Mouse (Mus musculus): ENCODE measurements at regions not wholly inside any gene's neighbourhood (a gene's known extent, or its start where the extent isn't known, plus 50 kb on each side); places are given as distances from the start of the nearest gene placed in this dataset.

DNA sequence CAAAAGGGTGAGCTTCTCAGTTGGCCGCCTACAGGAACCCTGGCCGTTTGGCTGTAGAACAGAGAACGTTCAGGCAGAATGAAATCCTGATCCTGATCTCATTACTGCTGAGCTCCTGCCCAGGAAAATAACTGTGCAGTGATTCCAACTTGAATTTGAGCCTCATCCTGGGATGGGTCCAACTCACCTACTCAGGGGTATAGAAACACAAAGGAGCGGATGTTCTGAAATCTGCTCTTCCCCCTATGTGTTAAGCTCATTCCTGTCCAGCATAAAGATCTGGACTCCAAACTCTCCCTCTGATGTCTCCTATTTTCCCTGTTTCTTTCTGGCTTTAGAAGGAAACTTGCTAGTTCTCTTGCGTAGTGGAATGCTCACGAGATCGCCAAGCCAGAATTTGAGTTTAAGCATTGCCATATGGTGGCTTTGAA is 173.6 kb upstream of the Krr1 start:
- peak; percentile 45 for DNase-seq
- Histone ChIP-seq H3K27me3 (ENCODE audit: insufficient read depth, low read length) (no peaks in the 10 kb centered on the region), H3K4me1 (ENCODE audit: insufficient read depth) (peaks cover 15% of the 10 kb centered on the region), H3K36me3 (ENCODE audit: insufficient read depth) (no peaks in the 10 kb centered on the region), H3K4me2 (no peak overlapping the region), H3K4me3 (ENCODE audit: low read depth, low read length) (no peak overlapping the region), H3K27ac (ENCODE audit: low read depth) (peak overlapping the region; percentile 18; the same call in 1 of the 2 replicates), H3K9ac (no peak overlapping the region), H3K9me3 (ENCODE audit: low read depth, low read length) (no peaks in the 10 kb centered on the region)
- no peak for ATAC-seq (ENCODE audit: insufficient read depth)
- 75% methylated on average over 7 of the region's 7 CpGs for WGBS
- no peak for TF ChIP-seq CTCF (IDR thresholded peaks at IDR 0.05; ENCODE audit: low read depth)

GRCm38 (mm10) chr10:111799850-111800589 is 172.4 kb upstream of the Krr1 start:
- ATAC-seq (ENCODE audit: insufficient read depth) (no peak), DNase-seq (no peak)
- Histone ChIP-seq H3K9ac (no peak overlapping the region), H3K4me1 (ENCODE audit: insufficient read depth) (peaks cover 12% of the 10 kb centered on the region), H3K36me3 (ENCODE audit: insufficient read depth) (no peaks in the 10 kb centered on the region), H3K27me3 (ENCODE audit: insufficient read depth, low read length) (no peaks in the 10 kb centered on the region), H3K4me2 (no peak overlapping the region), H3K4me3 (ENCODE audit: low read depth, low read length) (no peak overlapping the region), H3K9me3 (ENCODE audit: low read depth, low read length) (no peaks in the 10 kb centered on the region), H3K27ac (ENCODE audit: low read depth) (no peak overlapping the region)
- no peak for TF ChIP-seq CTCF (IDR thresholded peaks at IDR 0.05; ENCODE audit: low read depth)
- 63% methylated on average over 14 of the region's 14 CpGs for WGBS

- Histone ChIP-seq H3K4me2 (no peak overlapping the region), H3K9ac (no peak overlapping the region), H3K27ac (ENCODE audit: low read depth) (no peak overlapping the region), H3K9me3 (ENCODE audit: low read depth, low read length) (no peaks in the 10 kb centered on the region), H3K36me3 (ENCODE audit: insufficient read depth) (no peaks in the 10 kb centered on the region), H3K4me1 (ENCODE audit: insufficient read depth) (0 out of 2 replicates have a peak, but pooled peaks cover 6% of the 10 kb centered on the region), H3K27me3 (ENCODE audit: insufficient read depth, low read length) (no peaks in the 10 kb centered on the region), H3K4me3 (ENCODE audit: low read depth, low read length) (no peak overlapping the region)
- 81% methylated on average over 3 of the region's 3 CpGs for WGBS
- no peak for TF ChIP-seq CTCF (IDR thresholded peaks at IDR 0.05; ENCODE audit: low read depth)
- ATAC-seq (ENCODE audit: insufficient read depth) (no peak), DNase-seq (no peak)
Observed at GRCm38 (mm10) chr10:111800590-111800935, 171.9 kb upstream of the Krr1 start.

DNA sequence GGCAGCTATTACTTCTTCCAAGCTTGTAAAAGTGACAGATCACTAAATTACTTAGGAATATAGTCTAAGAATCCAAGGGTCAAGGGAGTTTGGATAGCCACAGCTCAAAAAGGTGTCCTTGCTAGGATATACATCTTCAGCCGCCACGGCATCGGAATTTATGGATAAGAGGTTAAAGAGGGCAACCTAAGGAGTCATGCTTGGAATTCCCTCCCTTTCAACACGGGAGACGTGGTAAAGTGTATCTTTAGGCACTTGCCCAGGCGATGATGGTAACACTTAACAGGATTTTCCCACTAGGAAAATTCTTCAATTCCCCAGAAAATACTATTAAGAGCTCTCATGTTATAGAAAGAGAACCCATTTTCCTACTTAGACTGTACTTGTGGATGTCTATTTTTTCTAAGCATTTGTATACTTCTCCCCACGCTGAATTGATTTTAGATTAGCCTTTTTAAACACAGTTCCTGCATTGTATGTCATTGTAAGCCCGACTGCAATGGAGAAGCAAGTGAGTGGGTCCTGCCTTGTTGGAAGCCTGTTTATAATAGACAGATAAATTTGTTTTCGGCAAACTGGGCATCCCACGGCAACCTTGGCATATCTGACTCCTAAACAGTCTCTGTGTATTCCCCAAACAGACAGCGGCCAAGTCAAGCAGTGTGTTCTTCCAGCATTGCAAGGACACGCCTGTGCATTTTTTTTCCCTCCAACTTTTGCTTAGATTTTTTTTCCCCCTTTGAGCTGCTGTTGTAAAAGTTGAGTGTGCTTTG is 171.3 kb upstream of the Krr1 start:
- H3K4me1 ChIP-seq (ENCODE audit: insufficient read depth), result 0 out of 2 replicates have a peak, but pooled peaks cover 3% of the 10 kb centered on the region
- ATAC-seq (ENCODE audit: insufficient read depth), result no peak
- WGBS, result 36% methylated on average over 12 of the region's 12 CpGs
- H3K27ac ChIP-seq (ENCODE audit: low read depth), result no peak overlapping the region; the same call in 1 of the 2 replicates
- TF ChIP-seq CTCF (IDR thresholded peaks at IDR 0.05; ENCODE audit: low read depth), result no peak
- H3K36me3 ChIP-seq (ENCODE audit: insufficient read depth), result no peaks in the 10 kb centered on the region
- DNase-seq, result no peak
- no peaks in the 10 kb centered on the region for H3K9me3 ChIP-seq (ENCODE audit: low read depth, low read length)
- no peaks in the 10 kb centered on the region for H3K27me3 ChIP-seq (ENCODE audit: insufficient read depth, low read length)
- no peak overlapping the region for H3K9ac ChIP-seq
- no peak overlapping the region for H3K4me2 ChIP-seq
- H3K4me3 ChIP-seq (ENCODE audit: low read depth, low read length), result no peak overlapping the region

GRCm38 (mm10) chr10:111801794-111802359 is 170.6 kb upstream of the Krr1 start:
- DNase-seq (peak; percentile 38), ATAC-seq (ENCODE audit: insufficient read depth) (peak; percentile 55; the same call in 1 of the 2 replicates)
- Histone ChIP-seq H3K27ac (ENCODE audit: low read depth) (peak overlapping the region; percentile 40; the same call in 1 of the 2 replicates), H3K9ac (no peak overlapping the region), H3K4me2 (no peak overlapping the region), H3K27me3 (ENCODE audit: insufficient read depth, low read length) (no peaks in the 10 kb centered on the region), H3K9me3 (ENCODE audit: low read depth, low read length) (no peaks in the 10 kb centered on the region), H3K36me3 (ENCODE audit: insufficient read depth) (no peaks in the 10 kb centered on the region), H3K4me3 (ENCODE audit: low read depth, low read length) (no peak overlapping the region), H3K4me1 (ENCODE audit: insufficient read depth) (0 out of 2 replicates have a peak, but pooled peaks cover 3% of the 10 kb centered on the region)
- 47% methylated on average over 12 of the region's 12 CpGs for WGBS
- no peak for TF ChIP-seq CTCF (IDR thresholded peaks at IDR 0.05; ENCODE audit: low read depth)

- ATAC-seq (ENCODE audit: insufficient read depth), result no peak
Observed at GRCm38 (mm10) chr10:111806333-111806732, 166.1 kb upstream of the Krr1 start.

GRCm38 (mm10) chr10:111806916-111807315 is 165.5 kb upstream of the Krr1 start:
- no peak overlapping the region for H3K4me2 ChIP-seq
- no peaks in the 10 kb centered on the region for H3K27me3 ChIP-seq (ENCODE audit: insufficient read depth, low read length)
- ATAC-seq (ENCODE audit: insufficient read depth) (peak; percentile 28; the same call in 1 of the 2 replicates), DNase-seq (peak; percentile 57)
- H3K9ac ChIP-seq, result no peak overlapping the region
- H3K27ac ChIP-seq (ENCODE audit: low read depth), result 0 out of 2 replicates have a peak overlapping the region, but pooled peaks have one; percentile 0
- TF ChIP-seq CTCF (IDR thresholded peaks at IDR 0.05; ENCODE audit: low read depth), result no peak
- WGBS, result 20% methylated on average over 5 of the region's 5 CpGs
- no peaks in the 10 kb centered on the region for H3K9me3 ChIP-seq (ENCODE audit: low read depth, low read length)
- H3K4me1 ChIP-seq (ENCODE audit: insufficient read depth), result no peaks in the 10 kb centered on the region
- no peaks in the 10 kb centered on the region for H3K36me3 ChIP-seq (ENCODE audit: insufficient read depth)
- no peak overlapping the region for H3K4me3 ChIP-seq (ENCODE audit: low read depth, low read length)

More at GRCm38 (mm10) chr10:111806333-111806732, 166.1 kb upstream of the Krr1 start:
- H3K4me2 ChIP-seq, result no peak overlapping the region
- no peak overlapping the region for H3K27ac ChIP-seq (ENCODE audit: low read depth)
- H3K9ac ChIP-seq, result no peak overlapping the region
- no peaks in the 10 kb centered on the region for H3K36me3 ChIP-seq (ENCODE audit: insufficient read depth)
- no peak for TF ChIP-seq CTCF (IDR thresholded peaks at IDR 0.05; ENCODE audit: low read depth)
- H3K9me3 ChIP-seq (ENCODE audit: low read depth, low read length), result no peaks in the 10 kb centered on the region
- 68% methylated on average over 3 of the region's 3 CpGs for WGBS
- H3K4me3 ChIP-seq (ENCODE audit: low read depth, low read length), result no peak overlapping the region
- H3K4me1 ChIP-seq (ENCODE audit: insufficient read depth), result no peaks in the 10 kb centered on the region
- no peaks in the 10 kb centered on the region for H3K27me3 ChIP-seq (ENCODE audit: insufficient read depth, low read length)
- DNase-seq, result no peak

Data from lung, embryonic 14.5 days (tissue).